Mouse (Mus musculus) kidney, adult 2 months (tissue): ENCODE data around the gene Gm9803. TPM values are rescaled to one million over a fixed set of nuclear protein-coding genes. Genes with fewer than 3 reads are reported as not detected.

ENCODE experiments used
- DNase-seq: peaks from one replicate; pipeline ENCODE4 v3.0.0; 2021
- H3K27ac ChIP-seq: fragments of 200-500 bp; 2 replicates; pipeline ENCODE4 v1.5.1; 2012; ENCODE audit warnings: low read depth, low read length, control low read depth, inconsistent platforms; ENCODE audit not compliant: insufficient read depth
- H3K27me3 ChIP-seq: fragments of 200-500 bp; replicated peaks from 2 replicates; pipeline ENCODE4 v1.6.1; 2012; ENCODE audit warnings: mild to moderate bottlenecking, moderate library complexity, low read length, inconsistent platforms; ENCODE audit not compliant: control insufficient read depth, insufficient read depth
- H3K36me3 ChIP-seq: fragments of 200-500 bp; 2 replicates; pipeline ENCODE4 v1.6.1; 2012; ENCODE audit warnings: mild to moderate bottlenecking, moderate library complexity, low read length, inconsistent platforms; ENCODE audit not compliant: control insufficient read depth, insufficient read depth
- H3K4me1 ChIP-seq: fragments of 200-500 bp; 2 replicates; pipeline ENCODE4 v1.6.1; 2011; ENCODE audit warnings: low read length; ENCODE audit not compliant: control insufficient read depth, insufficient read depth
- H3K4me3 ChIP-seq: fragments of 200-500 bp; 2 replicates; pipeline ENCODE4 v1.5.1; 2011; ENCODE audit warnings: mild to moderate bottlenecking, low read depth, low read length, control low read depth; ENCODE audit not compliant: insufficient read depth
- CTCF ChIP-seq: fragments of 200-500 bp; conservative IDR thresholded peaks from 2 replicates; pipeline ENCODE4 v1.5.1; 2011; ENCODE audit warnings: low read depth, mild to moderate bottlenecking, control low read depth, low read length, moderate library complexity, mixed read lengths; ENCODE audit not compliant: insufficient read depth, insufficient read length
- POLR2A ChIP-seq: fragments of 200-500 bp; IDR thresholded peaks from one replicate; pipeline ENCODE4 v1.6.1; 2011; ENCODE audit warnings: low read depth, low read length, control low read depth
- WGBS: fragments of 180-500 bp; shearing (Covaris S2); methylation state at CpG from one replicate; pipeline ENCODE4 v1.1.7; 2018; 5-methylcytosine and 5-hydroxymethylcytosine counted together
- polyA plus RNA-seq: library from polyadenylated mRNA; depleted of rRNA; stranded (reverse); fragments of >200 nt; gene quantifications from 2 replicates; pipeline ENCODE4 v1.2.3, GENCODE M21; 2012

Gm9803 gene
- polyA plus RNA-seq, 1 experiment: 74.5 TPM

DNA sequence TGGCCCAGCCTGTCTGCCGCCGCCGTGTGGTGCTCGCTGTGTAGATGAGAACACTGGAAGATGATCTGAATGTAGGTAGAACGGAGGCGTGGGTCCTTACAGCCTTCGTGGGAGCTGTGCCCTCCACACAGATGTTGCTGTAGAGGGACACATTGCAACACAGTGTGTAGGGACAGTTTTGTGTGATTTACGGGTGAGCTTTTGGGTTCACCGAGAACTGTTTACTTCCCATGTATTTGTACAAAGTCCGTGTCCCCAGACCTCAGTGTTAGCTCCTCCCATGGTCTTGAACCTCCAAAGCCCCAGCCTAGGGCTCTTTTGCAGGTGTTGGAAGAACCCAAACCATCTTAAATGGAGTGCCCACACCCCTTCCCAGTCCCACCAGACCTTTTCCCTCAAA, 10.9 kb upstream of the Gm9803 start:
- Histone ChIP-seq H3K27me3 (no peaks in the 10 kb centered on the region), H3K4me1 (peaks cover 17% of the 10 kb centered on the region; the same call in 1 of the 2 replicates), H3K4me3 (no peak overlapping the region), H3K27ac (no peak overlapping the region), H3K36me3 (peaks cover 2% of the 10 kb centered on the region; the same call in 1 of the 2 replicates)
- no peak for DNase-seq
- TF ChIP-seq POLR2A (no peak), CTCF (no peak)
- 79% methylated on average over 10 of the region's 10 CpGs for WGBS

GRCm38 (mm10) chr10:43516992-43517660, 6.8 kb upstream of the Gm9803 start:
- WGBS: 40% methylated on average over 6 of the region's 6 CpGs
- TF ChIP-seq POLR2A (no peak), CTCF (no peak)
- peak; percentile 91 for DNase-seq
- Histone ChIP-seq H3K27ac (peak overlapping the region; percentile 95), H3K4me3 (no peak overlapping the region), H3K4me1 (peaks cover 24% of the 10 kb centered on the region; the same call in 1 of the 2 replicates), H3K36me3 (no peaks in the 10 kb centered on the region), H3K27me3 (no peaks in the 10 kb centered on the region)

GRCm38 (mm10) chr10:43517836-43518235, 6.0 kb upstream of the Gm9803 start:
- TF ChIP-seq CTCF: no peak
- no peak for TF ChIP-seq POLR2A
- H3K27ac ChIP-seq: peak overlapping the region; percentile 95
- WGBS: 26% methylated on average over 4 of the region's 4 CpGs
- H3K4me3 ChIP-seq: no peak overlapping the region; the same call in 1 of the 2 replicates
- no peaks in the 10 kb centered on the region for H3K27me3 ChIP-seq
- H3K4me1 ChIP-seq: peaks cover 24% of the 10 kb centered on the region; the same call in 1 of the 2 replicates
- H3K36me3 ChIP-seq: no peaks in the 10 kb centered on the region
- DNase-seq: peak; percentile 96

DNA sequence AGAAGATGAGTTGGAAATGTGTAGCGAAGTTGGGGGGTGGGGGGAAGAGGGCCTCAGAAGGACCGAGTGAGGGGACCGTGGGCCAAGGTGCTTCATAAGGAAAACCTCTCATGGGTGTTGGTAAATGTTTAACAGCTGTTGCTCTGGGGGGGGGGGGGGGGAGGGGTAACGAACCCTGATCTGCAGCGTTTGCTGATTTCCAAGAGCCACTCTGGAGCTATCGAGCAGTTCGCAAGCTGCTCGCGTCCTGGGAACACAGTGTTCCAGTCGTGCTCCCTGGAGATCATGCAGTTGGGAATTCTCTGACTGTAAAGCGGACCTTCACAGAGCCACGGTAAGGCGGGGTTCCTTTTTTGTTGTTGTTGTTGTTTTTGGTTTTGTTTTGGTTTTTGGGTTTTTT, 5.5 kb upstream of the Gm9803 start:
- DNase-seq: peak; percentile 84

DNA sequence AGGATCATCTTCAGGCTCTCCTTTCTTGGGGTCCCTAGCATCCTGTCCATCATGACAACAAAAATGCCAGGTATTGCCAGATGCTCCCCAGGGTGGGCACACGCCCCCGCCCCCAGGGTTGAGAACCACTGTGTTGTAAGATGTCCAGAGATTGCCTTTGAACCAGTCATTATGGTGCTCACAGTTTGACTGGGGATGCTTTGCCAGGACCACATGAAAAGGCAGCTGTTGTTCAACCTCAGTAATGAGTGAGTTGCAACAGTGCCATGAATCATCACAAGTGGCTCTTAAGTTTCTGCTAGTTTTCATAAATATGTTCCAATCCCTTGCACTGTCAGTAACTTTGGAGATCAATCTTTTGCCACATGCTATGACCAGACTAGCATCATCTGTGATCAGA, 3.9 kb upstream of the Gm9803 start:
- H3K4me3 ChIP-seq: no peak overlapping the region
- TF ChIP-seq CTCF (no peak), POLR2A (no peak)
- no peak overlapping the region for H3K27ac ChIP-seq
- DNase-seq: no peak
- H3K4me1 ChIP-seq: peaks cover 24% of the 10 kb centered on the region; the same call in 1 of the 2 replicates
- 100% methylated on average over 2 of the region's 2 CpGs for WGBS
- no peaks in the 10 kb centered on the region for H3K36me3 ChIP-seq
- H3K27me3 ChIP-seq: no peaks in the 10 kb centered on the region

More for the DNA sequence above, 5.5 kb upstream of the Gm9803 start:
- Histone ChIP-seq H3K4me3 (peak overlapping the region; percentile 49; the same call in 1 of the 2 replicates), H3K4me1 (peaks cover 24% of the 10 kb centered on the region; the same call in 1 of the 2 replicates), H3K36me3 (no peaks in the 10 kb centered on the region), H3K27ac (peak overlapping the region; percentile 95), H3K27me3 (no peaks in the 10 kb centered on the region)
- 30% methylated on average over 13 of the region's 13 CpGs for WGBS
- peak; percentile 69 for TF ChIP-seq POLR2A
- 0 out of 2 replicates have a peak, but pooled peaks have one; percentile 3 for TF ChIP-seq CTCF

DNA sequence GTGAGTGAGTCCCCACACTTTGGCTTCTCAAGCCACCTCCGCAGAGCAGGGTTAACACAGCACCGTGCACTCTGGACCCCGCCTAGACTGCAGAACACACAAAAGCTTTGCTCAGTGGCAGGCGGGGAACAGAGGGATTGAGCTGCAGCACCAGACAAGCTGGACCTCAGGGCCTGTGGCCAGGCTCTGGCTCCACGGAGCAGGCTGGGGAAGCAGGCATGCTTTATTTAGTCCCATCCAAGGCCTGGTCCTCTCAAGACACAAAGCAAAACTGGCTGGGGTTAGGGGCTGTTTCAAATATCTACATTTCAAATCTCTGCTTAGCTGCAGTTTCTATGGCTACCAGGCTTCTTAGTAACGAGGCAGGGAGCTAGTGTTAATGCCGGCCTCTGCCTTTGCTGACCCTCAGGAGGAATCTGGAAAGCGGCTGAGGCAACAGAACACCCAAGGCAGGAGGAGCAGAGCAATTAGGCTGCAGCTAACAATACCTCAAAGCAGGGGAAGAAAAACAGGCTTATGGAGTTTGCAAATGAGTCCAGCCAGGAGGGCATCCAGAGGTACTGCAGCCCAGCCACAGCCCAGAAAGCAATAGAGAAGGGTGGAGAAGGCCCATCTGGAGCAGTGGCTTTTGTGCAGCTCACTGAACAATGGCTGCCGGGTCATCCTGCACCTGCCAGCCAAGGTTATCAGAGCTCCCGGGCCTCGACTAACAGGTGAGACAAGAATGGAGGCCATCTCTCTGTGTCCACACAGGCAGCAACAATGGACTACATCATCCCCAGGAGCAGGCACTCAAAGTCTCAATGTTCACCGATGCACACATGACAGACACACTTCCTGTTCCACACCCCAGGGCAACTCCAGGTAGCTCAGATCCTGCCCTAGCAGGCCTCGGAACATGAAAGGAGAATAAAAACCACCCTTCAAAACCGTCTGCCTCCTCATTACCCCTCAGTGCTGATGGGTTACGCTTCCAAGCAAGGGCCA, 3.7 kb downstream of the Gm9803 start:
- DNase-seq: no peak
- 45% methylated on average over 15 of the region's 15 CpGs for WGBS

More for the DNA sequence above, 3.7 kb downstream of the Gm9803 start:
- H3K27me3 ChIP-seq: no peaks in the 10 kb centered on the region
- TF ChIP-seq POLR2A (no peak), CTCF (no peak; the same call in 1 of the 2 replicates)
- H3K4me3 ChIP-seq: no peak overlapping the region
- no peak overlapping the region for H3K27ac ChIP-seq
- H3K4me1 ChIP-seq: peaks cover 7% of the 10 kb centered on the region
- no peaks in the 10 kb centered on the region; the same call in none of the 2 replicates for H3K36me3 ChIP-seq
